Mouse (Mus musculus) olfactory bulb, adult 2 months (tissue): ENCODE measurements around the gene Elovl5.
A peak's percentile ranks its signal among the peaks of the same experiment; 100 is the strongest.

Source experiments
- CTCF ChIP-seq: fragments of 200-500 bp; IDR thresholded peaks from 2 replicates; pipeline ENCODE4 v1.5.1; 2012; ENCODE audit warnings: low read depth, mild to moderate bottlenecking, low read length, moderate library complexity; ENCODE audit not compliant: insufficient read depth
- POLR2A ChIP-seq: fragments of 200-500 bp; IDR thresholded peaks from 2 replicates; pipeline ENCODE4 v1.6.1; 2012; ENCODE audit warnings: mild to moderate bottlenecking, low read depth, low read length, moderate library complexity; ENCODE audit not compliant: insufficient read depth

DNA sequence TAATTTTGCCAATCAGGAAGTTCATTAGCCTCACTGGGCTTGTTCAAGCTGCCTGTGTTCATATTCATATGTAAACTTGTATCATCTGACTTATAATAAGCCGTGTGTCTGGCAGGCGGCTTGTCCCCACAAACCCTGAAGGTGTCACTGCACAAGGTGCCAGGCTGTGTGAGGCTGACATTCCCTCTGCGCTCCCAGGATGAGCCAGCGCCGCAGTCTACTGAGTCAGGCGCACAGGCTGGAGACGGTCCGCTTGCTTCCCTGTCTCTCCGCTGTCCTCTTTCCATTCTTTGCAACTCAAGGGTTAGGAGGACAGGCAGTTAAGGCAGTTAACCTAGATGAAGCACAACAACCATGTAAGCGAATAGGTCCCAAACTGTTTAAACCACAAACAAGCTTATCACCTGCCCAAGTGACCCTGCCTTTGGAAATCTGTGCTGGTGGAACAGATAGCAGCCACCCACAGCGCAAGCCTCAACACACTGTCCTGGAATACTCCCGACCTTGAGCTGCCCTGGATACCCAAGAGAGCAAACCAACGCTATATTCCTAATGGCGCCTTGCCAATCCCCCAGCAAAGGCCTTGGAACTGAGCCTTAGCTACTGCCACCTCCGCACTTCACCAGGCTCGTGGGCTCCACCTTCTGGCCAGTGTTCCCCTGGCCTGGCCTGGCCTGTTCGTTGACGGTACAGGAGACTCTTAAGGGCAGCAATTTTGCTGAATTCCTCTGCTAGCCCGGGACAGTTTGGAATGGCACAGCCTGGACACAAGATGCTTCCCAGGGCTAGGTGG is 89.2 kb downstream of the Elovl5 start:
- peak; percentile 77 for TF ChIP-seq CTCF
- no peak for TF ChIP-seq POLR2A
